Mouse (Mus musculus): ENCODE results near the gene Ropn1l.
A peak's percentile ranks its signal among the peaks of the same experiment; 100 is the strongest.

The Ropn1l gene

DNA sequence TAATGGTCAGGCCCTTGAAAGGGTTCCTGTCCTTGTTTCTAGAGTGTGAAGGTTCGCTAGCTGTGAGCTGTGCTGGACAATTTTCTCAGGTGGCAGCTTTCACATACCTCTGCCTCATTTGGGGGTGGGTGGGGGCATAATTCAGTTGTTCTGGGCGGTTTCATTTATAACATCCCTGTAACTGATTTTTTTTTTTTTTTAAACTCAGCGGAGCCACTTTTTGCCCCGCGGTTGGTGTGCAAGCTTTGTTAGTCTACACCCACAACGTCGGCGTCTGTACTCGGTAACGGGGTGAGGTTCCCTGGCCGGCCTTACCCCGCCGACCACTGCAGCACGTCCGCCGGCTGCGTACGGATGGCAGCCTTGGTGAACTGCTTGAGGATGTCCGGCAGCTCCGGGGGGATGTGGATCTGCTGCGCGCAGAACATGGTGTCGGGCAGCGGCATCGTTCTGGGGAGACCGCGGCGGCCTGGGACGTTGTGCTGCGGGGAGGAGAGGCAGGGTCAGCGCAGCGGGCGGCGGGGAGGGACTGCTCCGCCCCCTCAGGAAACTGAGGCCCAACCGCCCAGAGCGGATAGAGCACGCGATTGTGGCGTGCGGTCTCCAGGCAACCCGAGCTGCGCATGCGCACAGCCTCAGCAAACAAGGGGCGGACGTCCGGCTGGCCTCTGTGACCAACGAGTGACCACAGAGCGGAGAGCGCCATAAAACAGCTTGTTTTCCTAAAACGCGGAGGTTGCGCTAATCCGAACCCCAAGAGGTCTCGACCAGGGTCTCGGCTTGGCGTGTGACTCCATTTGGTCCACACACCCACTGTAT is at the start of gene Ropn1l:
Gene Ropn1l, minus strand, starts transcription at position 640 of the 819 bp plus-strand sequence.
- Histone ChIP-seq H3K36me3 (ENCODE audit: insufficient read depth, low read length) (peaks cover 14% of the 10 kb centered on the region), H3K27me3 (ENCODE audit: insufficient read depth, low read length) (peaks cover 13% of the 10 kb centered on the region), H3K4me3 (replicated peaks; ENCODE audit: low read length) (peak within 1 kb of the TSS; percentile 81), H3K4me1 (replicated peaks; ENCODE audit: low read depth, low read length) (peaks cover 40% of the 10 kb centered on the region), H3K9me3 (ENCODE audit: low read length) (no peaks in the 10 kb centered on the region)
- TF ChIP-seq CTCF (conservative IDR thresholded peaks at IDR 0.05; ENCODE audit: low read length), result no peak
- TF ChIP-seq NANOG (IDR thresholded peaks at IDR 0.05; ENCODE audit: borderline replicate concordance, low read length), result no peak
- TF ChIP-seq POU5F1 (IDR thresholded peaks at IDR 0.05; ENCODE audit: borderline replicate concordance, low read length), result no peak

GRCm38 (mm10) chr15:31502996-31503395 is 49.5 kb upstream of the Ropn1l start:
- TF ChIP-seq NANOG (IDR thresholded peaks at IDR 0.05; ENCODE audit: borderline replicate concordance, low read length) (no peak), CTCF (conservative IDR thresholded peaks at IDR 0.05; ENCODE audit: low read length) (no peak), POU5F1 (IDR thresholded peaks at IDR 0.05; ENCODE audit: borderline replicate concordance, low read length) (no peak)
- H3K4me1 ChIP-seq (replicated peaks; ENCODE audit: low read depth, low read length), result no peaks in the 10 kb centered on the region
- peaks cover 34% of the 10 kb centered on the region for H3K36me3 ChIP-seq (ENCODE audit: insufficient read depth, low read length)
- H3K4me3 ChIP-seq (replicated peaks; ENCODE audit: low read length), result no peak overlapping the region
- H3K9me3 ChIP-seq (ENCODE audit: low read length), result no peaks in the 10 kb centered on the region
- no peaks in the 10 kb centered on the region for H3K27me3 ChIP-seq (ENCODE audit: insufficient read depth, low read length)

- H3K4me1 ChIP-seq (replicated peaks; ENCODE audit: low read depth, low read length), result no peaks in the 10 kb centered on the region
- H3K36me3 ChIP-seq (ENCODE audit: insufficient read depth, low read length), result peaks cover 41% of the 10 kb centered on the region
- H3K9me3 ChIP-seq (ENCODE audit: low read length), result no peaks in the 10 kb centered on the region
- H3K27me3 ChIP-seq (ENCODE audit: insufficient read depth, low read length), result no peaks in the 10 kb centered on the region
- TF ChIP-seq POU5F1 (IDR thresholded peaks at IDR 0.05; ENCODE audit: borderline replicate concordance, low read length) (no peak), NANOG (IDR thresholded peaks at IDR 0.05; ENCODE audit: borderline replicate concordance, low read length) (no peak), CTCF (conservative IDR thresholded peaks at IDR 0.05; ENCODE audit: low read length) (no peak)
- no peak overlapping the region for H3K4me3 ChIP-seq (replicated peaks; ENCODE audit: low read length)
Measured at GRCm38 (mm10) chr15:31502313-31502712, 48.8 kb upstream of the Ropn1l start.

DNA sequence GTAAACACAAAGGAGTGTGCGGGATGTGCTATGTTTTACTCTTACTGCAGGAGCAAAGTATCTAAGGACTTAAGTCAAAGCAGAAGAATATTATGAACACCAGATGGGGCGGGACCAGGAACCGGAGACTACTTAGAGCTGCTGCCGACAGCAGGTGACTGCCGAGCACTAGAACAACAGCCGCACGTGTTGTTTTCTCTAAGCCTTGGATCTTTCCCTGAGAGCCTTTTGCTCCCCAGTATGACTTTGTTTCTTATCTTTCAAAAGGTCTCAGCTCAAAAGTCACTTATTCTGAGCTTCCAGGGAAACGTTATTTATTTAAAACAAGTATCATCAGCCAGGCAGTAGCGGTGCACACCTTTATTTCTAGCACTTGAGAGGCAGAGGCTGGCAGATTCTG is 41.3 kb upstream of the Ropn1l start:
- Histone ChIP-seq H3K9me3 (ENCODE audit: low read length) (no peaks in the 10 kb centered on the region), H3K27me3 (ENCODE audit: insufficient read depth, low read length) (no peaks in the 10 kb centered on the region), H3K4me1 (replicated peaks; ENCODE audit: low read depth, low read length) (no peaks in the 10 kb centered on the region), H3K4me3 (replicated peaks; ENCODE audit: low read length) (no peak overlapping the region), H3K36me3 (ENCODE audit: insufficient read depth, low read length) (peaks cover 69% of the 10 kb centered on the region)
- TF ChIP-seq CTCF (conservative IDR thresholded peaks at IDR 0.05; ENCODE audit: low read length) (no peak), NANOG (IDR thresholded peaks at IDR 0.05; ENCODE audit: borderline replicate concordance, low read length) (no peak), POU5F1 (IDR thresholded peaks at IDR 0.05; ENCODE audit: borderline replicate concordance, low read length) (no peak)

DNA sequence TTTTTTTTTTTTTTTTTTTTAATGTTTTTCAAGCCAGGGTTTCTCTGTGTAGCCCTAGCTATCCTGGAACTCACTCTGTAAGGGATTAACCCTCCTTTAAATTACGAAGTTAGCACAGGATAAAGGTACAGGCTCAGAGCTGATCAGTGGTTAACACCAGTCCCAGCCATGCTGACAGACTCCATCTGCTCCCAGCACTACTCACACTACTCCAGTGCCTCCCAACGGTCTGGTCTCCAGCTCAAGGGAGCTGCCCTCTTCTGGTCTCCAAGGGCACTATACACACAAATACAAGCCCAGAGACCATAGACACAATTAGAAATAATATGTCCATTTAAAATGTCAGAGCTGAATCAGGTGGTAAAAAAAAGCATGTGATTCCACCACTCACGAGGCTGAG is 40.8 kb upstream of the Ropn1l start:
- Histone ChIP-seq H3K27me3 (ENCODE audit: insufficient read depth, low read length) (no peaks in the 10 kb centered on the region), H3K9me3 (ENCODE audit: low read length) (no peaks in the 10 kb centered on the region), H3K4me1 (replicated peaks; ENCODE audit: low read depth, low read length) (no peaks in the 10 kb centered on the region), H3K4me3 (replicated peaks; ENCODE audit: low read length) (no peak overlapping the region), H3K36me3 (ENCODE audit: insufficient read depth, low read length) (peaks cover 66% of the 10 kb centered on the region)
- TF ChIP-seq POU5F1 (IDR thresholded peaks at IDR 0.05; ENCODE audit: borderline replicate concordance, low read length) (no peak), CTCF (conservative IDR thresholded peaks at IDR 0.05; ENCODE audit: low read length) (no peak), NANOG (IDR thresholded peaks at IDR 0.05; ENCODE audit: borderline replicate concordance, low read length) (no peak)

- TF ChIP-seq POU5F1 (IDR thresholded peaks at IDR 0.05; ENCODE audit: borderline replicate concordance, low read length) (no peak), CTCF (conservative IDR thresholded peaks at IDR 0.05; ENCODE audit: low read length) (no peak), NANOG (IDR thresholded peaks at IDR 0.05; ENCODE audit: borderline replicate concordance, low read length) (no peak)
- H3K4me3 ChIP-seq (replicated peaks; ENCODE audit: low read length), result no peak overlapping the region
Measured at GRCm38 (mm10) chr15:31487407-31487806, 33.9 kb upstream of the Ropn1l start.

GRCm38 (mm10) chr15:31476678-31477077 is 23.1 kb upstream of the Ropn1l start:
- H3K4me3 ChIP-seq (replicated peaks; ENCODE audit: low read length), result no peak overlapping the region
- peaks cover 71% of the 10 kb centered on the region for H3K36me3 ChIP-seq (ENCODE audit: insufficient read depth, low read length)
- no peak for TF ChIP-seq CTCF (conservative IDR thresholded peaks at IDR 0.05; ENCODE audit: low read length)
- H3K4me1 ChIP-seq (replicated peaks; ENCODE audit: low read depth, low read length), result no peaks in the 10 kb centered on the region
- H3K9me3 ChIP-seq (ENCODE audit: low read length), result no peaks in the 10 kb centered on the region
- H3K27me3 ChIP-seq (ENCODE audit: insufficient read depth, low read length), result no peaks in the 10 kb centered on the region

More at GRCm38 (mm10) chr15:31487407-31487806, 33.9 kb upstream of the Ropn1l start:
- Histone ChIP-seq H3K9me3 (ENCODE audit: low read length) (no peaks in the 10 kb centered on the region), H3K36me3 (ENCODE audit: insufficient read depth, low read length) (peaks cover 50% of the 10 kb centered on the region), H3K4me1 (replicated peaks; ENCODE audit: low read depth, low read length) (peaks cover 2% of the 10 kb centered on the region; the same call in 1 of the 2 replicates), H3K27me3 (ENCODE audit: insufficient read depth, low read length) (no peaks in the 10 kb centered on the region)

DNA sequence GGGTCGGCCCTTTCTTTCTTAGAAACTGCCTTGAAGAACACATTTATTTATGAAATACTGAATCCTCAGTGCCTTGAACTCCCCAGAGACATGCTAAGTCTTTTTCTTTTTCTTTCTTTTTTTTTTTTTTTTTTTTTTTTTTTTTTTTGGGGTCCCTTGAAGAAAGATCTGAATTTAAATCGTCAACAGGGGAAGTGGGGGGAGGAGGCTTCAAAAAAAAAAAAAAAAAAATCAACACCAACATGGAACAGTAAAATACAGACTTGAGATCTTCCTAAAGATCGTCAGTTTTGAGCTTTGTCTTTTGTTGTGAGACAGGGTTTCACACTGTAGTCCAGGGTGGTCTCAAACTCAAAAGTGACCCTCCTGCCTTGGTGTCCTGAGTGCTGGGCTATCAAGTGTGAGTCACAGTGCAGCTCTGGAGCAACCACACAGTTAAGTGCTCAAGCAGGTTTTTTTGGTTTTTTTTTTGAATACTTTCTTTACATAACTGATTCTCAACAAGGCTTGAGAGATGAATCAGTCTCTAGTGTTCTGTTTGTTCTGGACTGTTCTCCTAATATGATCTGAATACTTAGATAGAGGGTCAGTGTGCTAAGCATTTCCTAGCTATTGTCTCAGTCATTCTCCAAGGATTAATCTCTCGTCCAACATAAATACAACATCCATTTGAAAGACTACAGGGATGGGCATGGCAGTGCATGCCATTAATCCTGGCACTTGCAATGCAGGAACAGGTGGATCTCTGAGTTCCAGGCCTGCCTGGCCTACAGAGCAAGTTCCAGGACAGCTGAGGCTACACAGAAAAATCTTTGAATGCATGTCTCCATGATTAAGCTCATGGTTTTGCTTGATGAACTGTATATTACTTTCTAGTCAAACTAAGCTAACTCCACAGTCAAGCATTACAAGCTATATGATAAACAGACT is 19.4 kb upstream of the Ropn1l start:
- TF ChIP-seq NANOG (IDR thresholded peaks at IDR 0.05; ENCODE audit: borderline replicate concordance, low read length), result no peak
- TF ChIP-seq POU5F1 (IDR thresholded peaks at IDR 0.05; ENCODE audit: borderline replicate concordance, low read length), result no peak
- no peak for TF ChIP-seq CTCF (conservative IDR thresholded peaks at IDR 0.05; ENCODE audit: low read length)
- H3K4me3 ChIP-seq (replicated peaks; ENCODE audit: low read length), result no peak overlapping the region
- H3K4me1 ChIP-seq (replicated peaks; ENCODE audit: low read depth, low read length), result no peaks in the 10 kb centered on the region
- H3K9me3 ChIP-seq (ENCODE audit: low read length), result no peaks in the 10 kb centered on the region
- H3K27me3 ChIP-seq (ENCODE audit: insufficient read depth, low read length), result no peaks in the 10 kb centered on the region
- peaks cover 51% of the 10 kb centered on the region for H3K36me3 ChIP-seq (ENCODE audit: insufficient read depth, low read length)
